Mouse (Mus musculus): ENCODE measurements at regions not wholly inside any gene's neighbourhood (a gene's known extent, or its start where the extent isn't known, plus 50 kb on each side); places are given as distances from the start of the nearest gene placed in this dataset.

DNA sequence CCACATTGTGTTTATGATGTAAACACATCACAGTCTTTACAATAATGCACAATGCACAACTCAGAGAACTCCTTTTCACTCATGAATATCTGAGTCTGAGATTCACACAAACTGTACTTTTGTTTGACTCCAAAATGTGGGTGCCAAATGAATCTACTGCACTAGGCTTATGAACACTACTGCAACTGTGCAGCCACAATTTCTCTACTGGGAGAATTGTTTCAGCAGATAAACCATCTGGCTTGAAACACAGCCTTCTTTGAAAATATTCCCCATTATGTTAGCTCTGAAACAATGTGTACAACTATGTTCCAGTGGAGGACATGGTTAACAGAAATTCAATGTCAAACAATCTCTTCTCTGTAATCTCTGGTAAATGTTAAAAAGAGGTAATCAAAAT is 166.6 kb upstream of the Zeb2 start:
- H3K4me1 ChIP-seq (replicated peaks; ENCODE audit: control insufficient read depth, insufficient read depth, low read length), result no peaks in the 10 kb centered on the region
- H3K27me3 ChIP-seq (replicated peaks; ENCODE audit: control insufficient read depth, insufficient read depth, low read length), result no peaks in the 10 kb centered on the region
- H3K9me3 ChIP-seq (ENCODE audit: control insufficient read depth), result no peaks in the 10 kb centered on the region
- no peak overlapping the region for H3K4me2 ChIP-seq (replicated peaks; ENCODE audit: low read depth)
- H3K9ac ChIP-seq (ENCODE audit: low read depth, low read length), result no peak overlapping the region
- H3K27ac ChIP-seq (ENCODE audit: low read depth, low read length), result no peak overlapping the region
- H3K36me3 ChIP-seq (ENCODE audit: control insufficient read depth, insufficient read depth), result no peaks in the 10 kb centered on the region
- H3K4me3 ChIP-seq (ENCODE audit: low read depth, low read length), result no peak overlapping the region
- no peak for TF ChIP-seq CTCF (IDR thresholded peaks at IDR 0.05; ENCODE audit: low read depth)
- no peak for ATAC-seq

DNA sequence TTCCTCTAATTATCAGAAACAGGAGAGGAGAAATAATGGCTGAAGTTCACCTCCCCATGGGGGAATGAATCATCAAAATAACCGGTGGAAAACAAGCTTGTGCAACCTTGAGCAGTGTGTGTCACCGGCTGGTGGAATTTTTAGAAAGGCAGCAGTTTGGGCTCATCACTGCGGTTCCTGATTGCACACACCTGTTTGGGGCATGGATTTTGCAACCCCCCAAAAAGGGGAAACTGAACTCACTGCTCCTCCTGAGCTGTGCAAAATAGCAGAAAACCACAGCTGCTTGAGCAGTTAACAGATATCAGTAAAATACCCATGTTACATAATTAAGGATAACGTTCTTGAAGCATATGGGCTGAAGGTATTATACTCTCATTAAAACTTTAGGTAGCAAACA is 162.3 kb upstream of the Zeb2 start:
- no peak for ATAC-seq
- 63% methylated on average over 4 of the region's 4 CpGs for WGBS

DNA sequence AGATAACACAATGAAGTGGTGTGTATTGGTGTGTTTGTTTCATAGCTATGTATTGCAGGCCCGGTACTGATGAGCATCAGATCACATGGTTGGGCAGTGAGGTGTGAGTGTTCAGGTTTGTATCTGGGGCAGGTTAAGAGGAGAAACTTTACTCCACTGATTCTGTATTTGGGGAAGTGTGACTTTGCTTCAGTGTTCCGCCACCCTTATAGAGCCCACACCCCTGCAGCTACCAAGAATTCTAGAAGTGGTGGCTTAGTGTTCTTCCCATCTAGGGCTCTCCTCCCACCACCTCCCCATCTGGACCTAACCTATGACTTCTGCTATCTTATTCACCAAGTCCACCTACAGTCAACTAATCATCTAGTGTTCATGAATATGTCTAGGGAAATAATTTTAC is 160.4 kb upstream of the Zeb2 start:
- WGBS, result 94% methylated on average over 2 of the region's 2 CpGs
- Histone ChIP-seq H3K9ac (ENCODE audit: low read depth, low read length) (no peak overlapping the region), H3K4me2 (replicated peaks; ENCODE audit: low read depth) (no peak overlapping the region), H3K4me3 (ENCODE audit: low read depth, low read length) (no peak overlapping the region), H3K27me3 (replicated peaks; ENCODE audit: control insufficient read depth, insufficient read depth, low read length) (no peaks in the 10 kb centered on the region), H3K9me3 (ENCODE audit: control insufficient read depth) (no peaks in the 10 kb centered on the region), H3K4me1 (replicated peaks; ENCODE audit: control insufficient read depth, insufficient read depth, low read length) (no peaks in the 10 kb centered on the region), H3K36me3 (ENCODE audit: control insufficient read depth, insufficient read depth) (no peaks in the 10 kb centered on the region), H3K27ac (ENCODE audit: low read depth, low read length) (no peak overlapping the region)
- no peak for ATAC-seq
- no peak for TF ChIP-seq CTCF (IDR thresholded peaks at IDR 0.05; ENCODE audit: low read depth)

More for the DNA sequence above, 162.3 kb upstream of the Zeb2 start:
- Histone ChIP-seq H3K4me3 (ENCODE audit: low read depth, low read length) (no peak overlapping the region), H3K27me3 (replicated peaks; ENCODE audit: control insufficient read depth, insufficient read depth, low read length) (no peaks in the 10 kb centered on the region), H3K4me2 (replicated peaks; ENCODE audit: low read depth) (no peak overlapping the region), H3K9ac (ENCODE audit: low read depth, low read length) (no peak overlapping the region), H3K9me3 (ENCODE audit: control insufficient read depth) (no peaks in the 10 kb centered on the region), H3K36me3 (ENCODE audit: control insufficient read depth, insufficient read depth) (no peaks in the 10 kb centered on the region), H3K27ac (ENCODE audit: low read depth, low read length) (no peak overlapping the region), H3K4me1 (replicated peaks; ENCODE audit: control insufficient read depth, insufficient read depth, low read length) (no peaks in the 10 kb centered on the region)
- no peak for TF ChIP-seq CTCF (IDR thresholded peaks at IDR 0.05; ENCODE audit: low read depth)

DNA sequence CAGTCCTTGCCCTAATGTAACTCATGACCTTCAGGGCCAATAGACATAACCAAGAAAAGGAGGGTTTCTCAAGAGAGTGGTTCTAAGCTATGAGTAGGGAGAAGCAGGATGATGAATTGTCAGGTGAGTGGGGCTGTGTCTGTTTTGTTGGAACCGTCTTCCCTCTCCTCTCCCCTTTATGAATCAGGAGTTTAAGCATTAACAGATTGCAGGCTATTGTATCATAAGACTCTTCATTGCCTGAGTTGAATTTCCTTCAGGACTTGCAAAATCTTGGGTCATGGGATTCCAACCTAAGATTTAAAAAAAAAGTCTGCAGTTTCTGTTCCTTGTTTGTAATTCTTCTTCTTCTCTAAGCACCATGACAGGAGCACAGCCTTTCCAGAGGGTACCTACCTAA is 159.5 kb upstream of the Zeb2 start:
- no peak overlapping the region for H3K27ac ChIP-seq (ENCODE audit: low read depth, low read length)
- no peak overlapping the region for H3K4me3 ChIP-seq (ENCODE audit: low read depth, low read length)
- no peaks in the 10 kb centered on the region for H3K9me3 ChIP-seq (ENCODE audit: control insufficient read depth)
- H3K27me3 ChIP-seq (replicated peaks; ENCODE audit: control insufficient read depth, insufficient read depth, low read length), result no peaks in the 10 kb centered on the region
- no peak for ATAC-seq
- no peaks in the 10 kb centered on the region for H3K4me1 ChIP-seq (replicated peaks; ENCODE audit: control insufficient read depth, insufficient read depth, low read length)
- H3K9ac ChIP-seq (ENCODE audit: low read depth, low read length), result no peak overlapping the region
- no peaks in the 10 kb centered on the region for H3K36me3 ChIP-seq (ENCODE audit: control insufficient read depth, insufficient read depth)
- no peak for TF ChIP-seq CTCF (IDR thresholded peaks at IDR 0.05; ENCODE audit: low read depth)
- H3K4me2 ChIP-seq (replicated peaks; ENCODE audit: low read depth), result no peak overlapping the region
- WGBS, result 62% methylated on average over 1 of the region's 1 CpGs

DNA sequence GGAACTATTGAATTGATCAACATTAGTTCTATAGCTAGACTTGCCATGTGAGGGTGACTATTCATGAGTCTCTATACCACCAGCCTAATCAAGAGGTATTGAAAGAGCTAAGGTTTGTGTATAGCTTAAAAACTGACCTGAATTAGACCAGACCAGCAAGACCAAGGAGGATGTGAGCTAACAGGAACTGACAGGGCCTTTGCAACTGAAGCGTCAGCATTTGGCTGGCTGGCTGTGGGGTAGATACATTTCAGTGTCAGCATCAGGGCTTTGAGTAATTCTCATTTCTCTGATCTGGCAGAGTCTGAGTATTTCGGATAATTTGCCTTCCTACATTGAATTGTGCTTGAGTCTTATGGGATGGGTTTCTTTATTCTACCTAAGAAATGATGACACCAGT is 152.8 kb upstream of the Zeb2 start:
- Histone ChIP-seq H3K4me1 (replicated peaks; ENCODE audit: control insufficient read depth, insufficient read depth, low read length) (no peaks in the 10 kb centered on the region), H3K36me3 (ENCODE audit: control insufficient read depth, insufficient read depth) (no peaks in the 10 kb centered on the region), H3K27ac (ENCODE audit: low read depth, low read length) (no peak overlapping the region), H3K4me3 (ENCODE audit: low read depth, low read length) (no peak overlapping the region), H3K4me2 (replicated peaks; ENCODE audit: low read depth) (no peak overlapping the region), H3K27me3 (replicated peaks; ENCODE audit: control insufficient read depth, insufficient read depth, low read length) (no peaks in the 10 kb centered on the region), H3K9me3 (ENCODE audit: control insufficient read depth) (no peaks in the 10 kb centered on the region), H3K9ac (ENCODE audit: low read depth, low read length) (no peak overlapping the region)
- ATAC-seq, result no peak
- TF ChIP-seq CTCF (IDR thresholded peaks at IDR 0.05; ENCODE audit: low read depth), result no peak
- WGBS, result 83% methylated on average over 2 of the region's 2 CpGs

DNA sequence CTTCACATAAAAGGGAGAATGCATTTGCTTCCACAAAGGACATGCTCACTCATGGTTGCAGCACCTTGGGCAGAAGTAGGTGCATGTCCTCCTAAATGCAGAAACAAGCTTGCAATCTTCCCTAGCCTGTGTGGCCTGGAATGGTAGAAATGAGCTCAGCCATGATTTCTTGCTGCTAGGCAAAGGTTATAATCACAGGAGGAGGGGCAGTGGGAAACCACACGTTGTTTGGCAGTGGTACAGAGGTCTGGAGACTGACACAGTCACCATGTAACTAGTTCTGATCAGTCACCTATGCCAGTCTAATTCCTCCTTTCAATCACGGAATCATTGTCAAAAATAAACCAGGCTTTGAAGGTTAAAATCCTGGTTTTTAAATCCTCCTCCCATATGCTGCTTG is 148.6 kb upstream of the Zeb2 start:
- no peak overlapping the region for H3K4me2 ChIP-seq (replicated peaks; ENCODE audit: low read depth)
- WGBS, result 47% methylated on average over 2 of the region's 2 CpGs
- H3K9ac ChIP-seq (ENCODE audit: low read depth, low read length), result no peak overlapping the region
- H3K27ac ChIP-seq (ENCODE audit: low read depth, low read length), result no peak overlapping the region
- TF ChIP-seq CTCF (IDR thresholded peaks at IDR 0.05; ENCODE audit: low read depth), result no peak
- H3K4me3 ChIP-seq (ENCODE audit: low read depth, low read length), result no peak overlapping the region
- ATAC-seq, result no peak
- no peaks in the 10 kb centered on the region for H3K9me3 ChIP-seq (ENCODE audit: control insufficient read depth)
- H3K36me3 ChIP-seq (ENCODE audit: control insufficient read depth, insufficient read depth), result no peaks in the 10 kb centered on the region
- H3K4me1 ChIP-seq (replicated peaks; ENCODE audit: control insufficient read depth, insufficient read depth, low read length), result no peaks in the 10 kb centered on the region
- no peaks in the 10 kb centered on the region for H3K27me3 ChIP-seq (replicated peaks; ENCODE audit: control insufficient read depth, insufficient read depth, low read length)

DNA sequence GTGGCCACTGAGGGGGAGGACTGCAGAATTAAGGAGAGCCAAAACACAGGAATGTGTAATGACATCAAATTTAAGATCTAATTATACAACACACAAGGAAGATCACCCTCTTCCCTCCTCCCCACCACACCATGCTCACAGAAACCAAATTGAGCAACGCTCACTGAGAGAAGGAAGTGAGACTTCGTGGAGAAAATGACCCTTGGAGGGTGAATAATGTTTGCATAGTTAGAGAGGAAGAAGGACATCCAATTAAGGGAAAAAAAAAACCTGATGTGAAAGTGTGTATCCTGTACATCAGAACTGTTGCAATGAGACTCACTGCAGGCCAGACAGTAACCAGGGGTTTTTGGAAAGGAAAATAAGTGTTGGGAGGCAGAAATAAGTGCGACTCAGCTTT is 144.8 kb upstream of the Zeb2 start:
- Histone ChIP-seq H3K27me3 (replicated peaks; ENCODE audit: control insufficient read depth, insufficient read depth, low read length) (no peaks in the 10 kb centered on the region), H3K4me3 (ENCODE audit: low read depth, low read length) (no peak overlapping the region), H3K36me3 (ENCODE audit: control insufficient read depth, insufficient read depth) (no peaks in the 10 kb centered on the region), H3K9me3 (ENCODE audit: control insufficient read depth) (no peaks in the 10 kb centered on the region), H3K9ac (ENCODE audit: low read depth, low read length) (no peak overlapping the region), H3K4me2 (replicated peaks; ENCODE audit: low read depth) (no peak overlapping the region), H3K4me1 (replicated peaks; ENCODE audit: control insufficient read depth, insufficient read depth, low read length) (no peaks in the 10 kb centered on the region), H3K27ac (ENCODE audit: low read depth, low read length) (no peak overlapping the region)
- WGBS, result 65% methylated on average over 3 of the region's 3 CpGs
- no peak for ATAC-seq
- TF ChIP-seq CTCF (IDR thresholded peaks at IDR 0.05; ENCODE audit: low read depth), result no peak
